Mouse (Mus musculus): ENCODE data around the gene Lalba. TPM values are rescaled to one million over a fixed set of nuclear protein-coding genes. Genes with fewer than 3 reads are reported as not detected.

Gene Lalba
- total RNA-seq, 1 experiment from 2014 or later: not detected

Other genes with a start within 250 kb of the Lalba start
- not detected in 2 replicates for gene Olfr286, start 248.3 kb downstream of the Lalba start, total RNA-seq (2017)
- not detected in 2 replicates for gene H1fnt, start 225.4 kb downstream of the Lalba start, total RNA-seq (2017)
- 0.12 TPM in 1 of 2 replicates, not detected in the other for gene Zfp641, start 186.6 kb downstream of the Lalba start, total RNA-seq (2017)
- not detected in 2 replicates for gene Olfr285, start 165.4 kb downstream of the Lalba start, total RNA-seq (2017)
- gene Olfr284, start 141.7 kb downstream of the Lalba start, total RNA-seq (2017): not detected in 2 replicates
- not detected in 2 replicates for gene Olfr283, start 101.8 kb downstream of the Lalba start, total RNA-seq (2017)
- not detected in 2 replicates for gene Olfr282, start 51.5 kb downstream of the Lalba start, total RNA-seq (2017)
- 0.12 TPM in 1 of 2 replicates, not detected in the other for gene Olfr281, start 30.1 kb downstream of the Lalba start, total RNA-seq (2017)
- gene OR5BS1P, start 12.8 kb downstream of the Lalba start, total RNA-seq (2017): not detected in 2 replicates
- gene Olfr279, start 9.7 kb upstream of the Lalba start, total RNA-seq (2017): not detected in 2 replicates
- 39.3 and 42.1 TPM in 2 replicates for gene Kansl2, start 51.5 kb upstream of the Lalba start, total RNA-seq (2017)
- 105 and 123 TPM in 2 replicates for gene Ccnt1, start 88.2 kb upstream of the Lalba start, total RNA-seq (2017)
- 1.6 TPM in 1 of 2 replicates, not detected in the other for gene 4930415O20Rik, start 88.3 kb upstream of the Lalba start, total RNA-seq (2017)
- 2.0 and 2.8 TPM in 2 replicates for gene Adcy6, start 127.4 kb upstream of the Lalba start, total RNA-seq (2017)
- not detected in 2 replicates for gene Cacnb3, start 148.1 kb upstream of the Lalba start, total RNA-seq (2017)
- 109 and 114 TPM in 2 replicates for gene Ddx23, start 180.2 kb upstream of the Lalba start, total RNA-seq (2017)
- gene Rnd1, start 194.7 kb upstream of the Lalba start, total RNA-seq (2017): 13.8 and 16.5 TPM in 2 replicates
- gene Ccdc65, start 225.5 kb upstream of the Lalba start, total RNA-seq (2017): not detected in 2 replicates
- 5.6 and 10.9 TPM in 2 replicates for gene Fkbp11, start 245.5 kb upstream of the Lalba start, total RNA-seq (2017)